Mouse (Mus musculus) kidney, adult 2 months (tissue): ENCODE measurements at regions not wholly inside any gene's neighbourhood (a gene's known extent, or its start where the extent isn't known, plus 50 kb on each side); places are given as distances from the start of the nearest gene placed in this dataset.

Experiments
- CTCF ChIP-seq: fragments of 200-500 bp; conservative IDR thresholded peaks from 2 replicates; pipeline ENCODE4 v1.5.1; 2011; ENCODE audit warnings: low read depth, mild to moderate bottlenecking, control low read depth, low read length, moderate library complexity, mixed read lengths; ENCODE audit not compliant: insufficient read depth, insufficient read length
- POLR2A ChIP-seq: fragments of 200-500 bp; IDR thresholded peaks from one replicate; pipeline ENCODE4 v1.6.1; 2011; ENCODE audit warnings: low read depth, low read length, control low read depth

DNA sequence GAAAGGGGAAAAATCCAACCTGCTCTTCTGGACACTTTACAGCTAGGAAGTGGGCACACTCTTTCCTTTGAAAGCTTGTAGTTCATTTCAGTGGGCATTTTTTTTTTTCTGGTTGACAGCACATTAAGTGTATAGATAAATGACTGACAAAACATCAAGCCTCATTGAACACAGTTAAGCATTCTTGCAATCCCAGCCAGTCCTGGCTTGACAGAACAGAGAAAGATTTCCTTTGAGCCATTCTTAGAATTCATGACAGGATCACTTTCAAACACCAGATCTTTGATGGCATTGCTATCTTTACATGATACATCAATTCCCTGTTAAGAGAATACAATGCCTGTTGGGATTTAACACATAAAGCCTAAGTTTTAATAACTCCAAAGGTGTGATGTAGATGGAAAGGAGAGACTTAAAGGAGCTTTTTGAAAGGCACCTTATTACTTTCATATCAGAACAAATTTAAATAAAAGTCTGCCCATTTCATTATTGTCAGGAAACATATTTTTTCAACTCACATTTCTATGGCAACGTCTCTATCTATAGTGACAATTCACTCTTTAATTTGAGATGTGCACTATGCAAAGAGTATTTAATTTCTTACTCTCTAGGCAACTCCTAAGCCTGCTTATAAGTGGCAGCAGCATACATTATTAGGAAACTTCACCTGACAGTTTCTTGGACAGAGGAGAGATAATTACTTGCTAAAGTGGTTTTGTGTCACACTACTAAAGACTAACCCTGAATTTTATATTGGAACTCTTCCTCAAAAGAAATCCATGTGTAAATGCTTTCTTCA lies 183.4 kb upstream of the Ufl1 start:
- TF ChIP-seq POLR2A (no peak), CTCF (no peak)
